Mouse (Mus musculus) cerebellum, adult 2 months (tissue): ENCODE measurements around the gene Rras2.

Experiments
- CTCF ChIP-seq: fragments of 200-500 bp; IDR thresholded peaks from 2 replicates; pipeline ENCODE4 v1.5.1; 2011; ENCODE audit warnings: low read depth, mild to moderate bottlenecking, control low read depth, low read length, moderate library complexity, borderline replicate concordance; ENCODE audit not compliant: insufficient read depth
- POLR2A ChIP-seq: fragments of 200-500 bp; IDR thresholded peaks from 2 replicates; pipeline ENCODE4 v1.6.1; 2011; ENCODE audit warnings: low read length, control low read depth, borderline replicate concordance; ENCODE audit not compliant: insufficient read depth

GRCm38 (mm10) chr7:114110500-114110899, 7.1 kb downstream of the Rras2 start:
- TF ChIP-seq CTCF (no peak), POLR2A (no peak)
